Mouse (Mus musculus) limb, embryonic 13.5 days (tissue): ENCODE data around the gene Tcf12. TPM values are rescaled to one million over a fixed set of nuclear protein-coding genes. Genes with fewer than 3 reads are reported as not detected.

ENCODE experiments used
- ATAC-seq: fragments of 200-750 bp; cut with Nextera tagmentation; 2 replicates; pipeline ENCODE4 v1.8.0; 2017; ENCODE audit warnings: low read depth, moderate number of reproducible peaks, moderate TSS enrichment; ENCODE audit not compliant: low FRiP score
- H3K27ac ChIP-seq: fragments of 300-500 bp; sonication (generic); 2 replicates; pipeline ENCODE4 v1.5.1; 2015; ENCODE audit warnings: inconsistent platforms, mild to moderate bottlenecking, moderate library complexity
- H3K27me3 ChIP-seq: fragments of 300-500 bp; sonication (generic); 2 replicates; pipeline ENCODE4 v1.6.1; 2015; ENCODE audit warnings: mild to moderate bottlenecking, inconsistent platforms
- H3K36me3 ChIP-seq: fragments of 300-500 bp; sonication (generic); 2 replicates; pipeline ENCODE4 v1.6.1; 2015; ENCODE audit warnings: inconsistent platforms, mild to moderate bottlenecking, moderate library complexity
- H3K4me1 ChIP-seq: fragments of 300-500 bp; sonication (generic); 2 replicates; pipeline ENCODE4 v1.6.1; 2015; ENCODE audit warnings: inconsistent platforms
- H3K4me2 ChIP-seq: fragments of 300-500 bp; sonication (generic); replicated peaks from 2 replicates; pipeline ENCODE4 v1.6.1; 2015; ENCODE audit warnings: inconsistent platforms, mild to moderate bottlenecking, moderate library complexity
- H3K4me3 ChIP-seq: fragments of 300-500 bp; sonication (generic); 2 replicates; pipeline ENCODE4 v1.5.1; 2015; ENCODE audit warnings: moderate library complexity, mild to moderate bottlenecking, inconsistent platforms
- H3K9ac ChIP-seq: fragments of 300-500 bp; sonication (generic); 2 replicates; pipeline ENCODE4 v1.6.1; 2015; ENCODE audit warnings: mild to moderate bottlenecking, inconsistent platforms
- H3K9me3 ChIP-seq: fragments of 300-500 bp; sonication (generic); 2 replicates; pipeline ENCODE4 v1.6.1; 2016; ENCODE audit warnings: inconsistent platforms
- WGBS: fragments of 180-500 bp; shearing (Covaris S2); methylation state at CpG from one replicate; pipeline ENCODE4 v1.1.7; 2015; 5-methylcytosine and 5-hydroxymethylcytosine counted together
- polyA plus RNA-seq: library from polyadenylated mRNA; unstranded; fragments of >200 nt; fragmentation: Nextera tagmentation; extraction: Ambion mirVana; gene quantifications from 2 replicates; pipeline ENCODE4 v1.2.1, GENCODE M21; 2015

Tcf12 gene
- polyA plus RNA-seq, 1 experiment from 2014 or later = 118 TPM

GRCm38 (mm10) chr9:71974541-71974959, 137.1 kb downstream of the Tcf12 start:
- Histone ChIP-seq H3K27me3 (no peaks in the 10 kb centered on the region), H3K9me3 (no peaks in the 10 kb centered on the region), H3K4me1 (peaks cover 20% of the 10 kb centered on the region), H3K36me3 (no peaks in the 10 kb centered on the region), H3K27ac (no peak overlapping the region; the same call in 1 of the 2 replicates), H3K4me2 (no peak overlapping the region), H3K9ac (no peak overlapping the region), H3K4me3 (no peak overlapping the region)
- ATAC-seq = no peak
- 6% methylated on average over 2 of the region's 2 CpGs for WGBS

- H3K27ac ChIP-seq = no peak overlapping the region
- H3K4me3 ChIP-seq = no peak overlapping the region
- no peaks in the 10 kb centered on the region for H3K27me3 ChIP-seq
- WGBS = 82% methylated on average over 4 of the region's 4 CpGs
- H3K4me1 ChIP-seq = peaks cover 11% of the 10 kb centered on the region
- ATAC-seq = no peak
- no peaks in the 10 kb centered on the region for H3K9me3 ChIP-seq
- no peak overlapping the region for H3K4me2 ChIP-seq
- H3K9ac ChIP-seq = no peak overlapping the region
- no peaks in the 10 kb centered on the region for H3K36me3 ChIP-seq
These were observed 147.6 kb downstream of the Tcf12 start for GRCm38 (mm10) chr9:71964039-71964438.

GRCm38 (mm10) chr9:71960026-71960396, 151.7 kb downstream of the Tcf12 start:
- no peak overlapping the region for H3K4me3 ChIP-seq
- no peak overlapping the region for H3K9ac ChIP-seq
- peaks cover 11% of the 10 kb centered on the region for H3K4me1 ChIP-seq
- H3K9me3 ChIP-seq = no peaks in the 10 kb centered on the region
- no peak for ATAC-seq
- H3K4me2 ChIP-seq = peak overlapping the region; percentile 21; the same call in 1 of the 2 replicates
- no peaks in the 10 kb centered on the region for H3K27me3 ChIP-seq
- peak overlapping the region; percentile 28; the same call in 1 of the 2 replicates for H3K27ac ChIP-seq
- H3K36me3 ChIP-seq = no peaks in the 10 kb centered on the region; the same call in 1 of the 2 replicates

GRCm38 (mm10) chr9:71959259-71960025, 152.2 kb downstream of the Tcf12 start:
- Histone ChIP-seq H3K4me2 (peak overlapping the region; percentile 21; the same call in 1 of the 2 replicates), H3K27ac (peak overlapping the region; percentile 28; the same call in 1 of the 2 replicates), H3K27me3 (no peaks in the 10 kb centered on the region), H3K4me3 (no peak overlapping the region), H3K4me1 (peaks cover 11% of the 10 kb centered on the region), H3K9me3 (no peaks in the 10 kb centered on the region), H3K36me3 (no peaks in the 10 kb centered on the region; the same call in 1 of the 2 replicates), H3K9ac (no peak overlapping the region)
- ATAC-seq = peak; percentile 87
- WGBS = 58% methylated on average over 11 of the region's 11 CpGs

- 72% methylated on average over 2 of the region's 2 CpGs for WGBS
- Histone ChIP-seq H3K4me2 (no peak overlapping the region), H3K9me3 (no peaks in the 10 kb centered on the region), H3K4me3 (no peak overlapping the region), H3K36me3 (peaks cover under 1% of the 10 kb centered on the region; the same call in 1 of the 2 replicates), H3K4me1 (peaks cover 5% of the 10 kb centered on the region; the same call in 1 of the 2 replicates), H3K27me3 (no peaks in the 10 kb centered on the region), H3K9ac (no peak overlapping the region), H3K27ac (no peak overlapping the region)
- no peak for ATAC-seq
These were observed 158.5 kb downstream of the Tcf12 start for GRCm38 (mm10) chr9:71953217-71953616.

- H3K4me2 ChIP-seq = no peak overlapping the region
- peaks cover 2% of the 10 kb centered on the region; the same call in 1 of the 2 replicates for H3K36me3 ChIP-seq
- no peak for ATAC-seq
- no peak overlapping the region for H3K9ac ChIP-seq
- WGBS = 83% methylated on average over 1 of the region's 1 CpGs
- peaks cover 5% of the 10 kb centered on the region; the same call in 1 of the 2 replicates for H3K4me1 ChIP-seq
- no peak overlapping the region for H3K4me3 ChIP-seq
- no peaks in the 10 kb centered on the region for H3K27me3 ChIP-seq
- no peak overlapping the region for H3K27ac ChIP-seq
- no peaks in the 10 kb centered on the region for H3K9me3 ChIP-seq
These were observed 159.0 kb downstream of the Tcf12 start for GRCm38 (mm10) chr9:71952621-71953076.

- ATAC-seq = no peak
- Histone ChIP-seq H3K4me2 (no peak overlapping the region), H3K9me3 (no peaks in the 10 kb centered on the region), H3K36me3 (peaks cover 2% of the 10 kb centered on the region; the same call in 1 of the 2 replicates), H3K9ac (no peak overlapping the region), H3K27ac (no peak overlapping the region), H3K4me3 (no peak overlapping the region), H3K27me3 (no peaks in the 10 kb centered on the region), H3K4me1 (peaks cover 5% of the 10 kb centered on the region; the same call in 1 of the 2 replicates)
- 75% methylated on average over 2 of the region's 2 CpGs for WGBS
These were observed 159.7 kb downstream of the Tcf12 start for GRCm38 (mm10) chr9:71951926-71952325.

GRCm38 (mm10) chr9:71951341-71951740, 160.3 kb downstream of the Tcf12 start:
- Histone ChIP-seq H3K4me2 (no peak overlapping the region), H3K4me3 (no peak overlapping the region), H3K9me3 (no peaks in the 10 kb centered on the region), H3K36me3 (peaks cover 2% of the 10 kb centered on the region; the same call in 1 of the 2 replicates), H3K27me3 (no peaks in the 10 kb centered on the region), H3K4me1 (peaks cover 5% of the 10 kb centered on the region; the same call in 1 of the 2 replicates), H3K9ac (no peak overlapping the region), H3K27ac (no peak overlapping the region)
- WGBS = 79% methylated on average over 4 of the region's 4 CpGs
- no peak for ATAC-seq

GRCm38 (mm10) chr9:71944801-71945200, 166.9 kb downstream of the Tcf12 start:
- Histone ChIP-seq H3K36me3 (peaks cover 5% of the 10 kb centered on the region; the same call in 1 of the 2 replicates), H3K9ac (no peak overlapping the region), H3K4me1 (no peaks in the 10 kb centered on the region), H3K4me3 (no peak overlapping the region), H3K9me3 (no peaks in the 10 kb centered on the region), H3K27ac (no peak overlapping the region), H3K4me2 (no peak overlapping the region), H3K27me3 (no peaks in the 10 kb centered on the region)
- 80% methylated on average over 4 of the region's 4 CpGs for WGBS
- ATAC-seq = no peak

GRCm38 (mm10) chr9:71942424-71942823, 169.2 kb downstream of the Tcf12 start:
- H3K4me3 ChIP-seq = no peak overlapping the region
- no peaks in the 10 kb centered on the region for H3K27me3 ChIP-seq
- H3K4me1 ChIP-seq = no peaks in the 10 kb centered on the region
- H3K27ac ChIP-seq = no peak overlapping the region
- peaks cover 3% of the 10 kb centered on the region; the same call in 1 of the 2 replicates for H3K36me3 ChIP-seq
- no peak overlapping the region for H3K9ac ChIP-seq
- no peak for ATAC-seq
- no peak overlapping the region for H3K4me2 ChIP-seq
- H3K9me3 ChIP-seq = no peaks in the 10 kb centered on the region

GRCm38 (mm10) chr9:71940016-71940415, 171.7 kb downstream of the Tcf12 start:
- Histone ChIP-seq H3K27ac (no peak overlapping the region), H3K36me3 (peaks cover 3% of the 10 kb centered on the region; the same call in 1 of the 2 replicates), H3K27me3 (no peaks in the 10 kb centered on the region), H3K4me2 (no peak overlapping the region), H3K4me3 (no peak overlapping the region), H3K4me1 (no peaks in the 10 kb centered on the region), H3K9me3 (no peaks in the 10 kb centered on the region), H3K9ac (no peak overlapping the region)
- ATAC-seq = no peak

GRCm38 (mm10) chr9:71936199-71936598, 175.5 kb downstream of the Tcf12 start:
- no peaks in the 10 kb centered on the region for H3K36me3 ChIP-seq
- H3K9me3 ChIP-seq = no peaks in the 10 kb centered on the region
- no peaks in the 10 kb centered on the region for H3K27me3 ChIP-seq
- H3K4me3 ChIP-seq = no peak overlapping the region
- no peaks in the 10 kb centered on the region for H3K4me1 ChIP-seq
- H3K27ac ChIP-seq = no peak overlapping the region
- H3K9ac ChIP-seq = no peak overlapping the region
- 61% methylated on average over 1 of the region's 1 CpGs for WGBS
- no peak for ATAC-seq
- no peak overlapping the region for H3K4me2 ChIP-seq
